Comparison of ENCODE assay signal across 8 mouse cellular contexts in the genomic region with DNA sequence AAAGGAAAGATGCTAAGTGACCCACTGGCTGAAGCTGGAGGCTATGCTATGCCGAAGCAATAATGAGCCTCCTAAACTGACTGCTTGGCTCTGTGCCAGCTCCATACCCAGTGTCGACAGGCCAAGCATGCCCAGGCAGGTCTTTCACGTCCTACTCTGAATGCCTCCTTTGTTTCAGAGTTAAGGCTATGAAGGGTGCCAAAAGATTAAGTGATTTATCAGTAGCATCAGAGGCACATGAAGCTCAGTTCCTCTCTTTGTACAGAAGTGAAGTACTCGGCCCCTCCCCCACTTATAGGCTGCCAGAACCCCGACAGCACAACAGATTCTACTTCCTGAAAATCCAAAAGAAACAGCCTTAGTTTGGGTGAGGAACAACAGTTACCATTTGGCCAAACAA. TPM values are rescaled to one million over a fixed set of nuclear protein-coding genes. Genes with fewer than 3 reads are reported as not detected.
DNase-seq lines count a peak whose midpoint lies in the region; ATAC-seq lines count a peak whose summit lies in the region.

No protein-coding gene starts in this region.

- H3K4me3 ChIP-seq in heart, embryonic 14.5 days (ENCODE audit: control insufficient read depth in 1 of 2, insufficient read depth in 1 of 2, low read depth in 1 of 2, low read length in 2 of 2), result no peak overlapping the region

- peaks cover 3% of the 10 kb centered on the region; the same call in 1 of the 2 replicates for H3K9me3 ChIP-seq in heart, embryonic 14.5 days (ENCODE audit: control insufficient read depth, low read length)

- peak; percentile 28; the same call in 1 of the 2 replicates for ATAC-seq in heart, embryonic 14.5 days (ENCODE audit: insufficient number of reproducible peaks, insufficient read depth, low FRiP score, low read depth)
- ATAC-seq in megakaryocyte, adult 5-6 weeks (ENCODE audit: poor library complexity, severe bottlenecking), result peak; percentile 48

- H3K36me3 ChIP-seq in heart, embryonic 14.5 days (ENCODE audit: control insufficient read depth, insufficient read depth, low read length), result peaks cover 21% of the 10 kb centered on the region; the same call in 1 of the 2 replicates

- peaks cover 15 to 28% of the 10 kb centered on the region in 2 experiments for H3K4me1 ChIP-seq in heart, embryonic 14.5 days (ENCODE audit: control insufficient read depth in 2 of 2, insufficient read depth in 2 of 2, low read length in 2 of 2)

- peak overlapping the region; percentile 21; the same call in 1 of the 2 replicates for H3K9ac ChIP-seq in heart, embryonic 14.5 days (ENCODE audit: low read length)

- peak overlapping the region; percentile 26 for H3K4me2 ChIP-seq in heart, embryonic 14.5 days (ENCODE audit: low read length)

- intact Hi-C loops in gastrocnemius, postnatal 36 days (cut with DNase I), result no loop called here

- 0 out of 2 replicates have a peak, but pooled peaks cover 3% of the 10 kb centered on the region for H3K27me3 ChIP-seq in heart, embryonic 14.5 days (ENCODE audit: control insufficient read depth, insufficient read depth, low read length)

- DNase-seq in right cerebral cortex, postnatal 4 days, result peak; percentile 34
- DNase-seq in right cerebral cortex, postnatal 25 days, result no peak
- peak; percentile 60 for DNase-seq in embryo, embryonic 11.5 days (ENCODE audit: low read depth, low spot score)
- peak; percentile 62 to 65 for DNase-seq in kidney, postnatal 25 days
- DNase-seq in urinary bladder, postnatal 14 days (ENCODE audit: low spot score), result peak; percentile 90
- DNase-seq in gastrocnemius, postnatal 36 days, result no peak

- H3K27ac ChIP-seq in heart, embryonic 14.5 days (replicated peaks in 1 of 2; ENCODE audit: control insufficient read depth in 1 of 2, insufficient read depth in 1 of 2, low read depth in 2 of 2, low read length in 2 of 2), result peak overlapping the region in 1 of 2 experiments; percentile 51; a peak in 3 of 4 replicates

- 1% methylated on average over 5 of the region's 5 CpGs for WGBS in heart, embryonic 14.5 days

RNA-seq across cellular contexts. Expression of gene Ncaph, which starts 3.2 kb away (rescaled TPM):
- 46.9 and 50.2 TPM in 2 replicates for polyA plus RNA-seq in heart, embryonic 14.5 days (2014; fragmentation: Nextera tagmentation; extraction: Ambion mirVana)
- 61.6 and 71.8 TPM in 2 replicates for total RNA-seq in megakaryocyte, adult 5-6 weeks (2015)
- total RNA-seq in megakaryocyte, adult 5-6 weeks (2017), result 88.2 and 93.2 TPM in 2 replicates
- 1 to 10 TPM; 1.5 to 1.8 TPM for total RNA-seq in gastrocnemius, postnatal 36 days (2021)

RNA-seq across cellular contexts. Expression of gene Itpripl1, which starts 6.3 kb away (rescaled TPM):
- polyA plus RNA-seq in heart, embryonic 14.5 days (2014; fragmentation: Nextera tagmentation; extraction: Ambion mirVana), result 11.5 and 11.8 TPM in 2 replicates
- total RNA-seq in megakaryocyte, adult 5-6 weeks (2015), result 39.4 and 40.2 TPM in 2 replicates
- total RNA-seq in megakaryocyte, adult 5-6 weeks (2017), result 46.1 and 50.0 TPM in 2 replicates
- 1 to 10 TPM; 5.2 TPM for total RNA-seq in gastrocnemius, postnatal 36 days (2021)

Comparison
In these comparisons a context has a peak if more than half of its experiments do, and no peak if none do; other contexts are left out.
1. DNase-seq: peak in right cerebral cortex, postnatal 4 days (single experiment), embryo, embryonic 11.5 days (single experiment), kidney, postnatal 25 days (2 of 2) and urinary bladder, postnatal 14 days (single experiment); none in right cerebral cortex, postnatal 25 days (single experiment) and gastrocnemius, postnatal 36 days (0 of 2).
2. RNA of gene Ncaph, which starts 3.2 kb away (total RNA-seq): 61.6 to 93.2 TPM in megakaryocyte, adult 5-6 weeks; 1.5 to 1.8 TPM in gastrocnemius, postnatal 36 days; every median in the first group is over 10 times any median in the second.
3. RNA of gene Itpripl1, which starts 6.3 kb away (total RNA-seq): 39.4 to 50.0 TPM in megakaryocyte, adult 5-6 weeks; 5.2 TPM in gastrocnemius, postnatal 36 days; every median in the first group is over 4 times any median in the second.